Mouse (Mus musculus) limb, embryonic 14.5 days (tissue): ENCODE results near the gene Commd4. TPM values are rescaled to one million over a fixed set of nuclear protein-coding genes. Genes with fewer than 3 reads are reported as not detected.

Source experiments
- ATAC-seq: fragments of 200-750 bp; cut with Nextera tagmentation; 2 replicates; pipeline ENCODE4 v1.8.0; 2017; ENCODE audit warnings: low read depth, moderate number of reproducible peaks, moderate TSS enrichment; ENCODE audit not compliant: low FRiP score
- DNase-seq: peaks from one replicate; pipeline ENCODE4 v3.0.0-alpha.2; 2015; ENCODE audit warnings: low spot score
- H3K27ac ChIP-seq: fragments of 300-500 bp; sonication (generic); replicated peaks from 2 replicates; pipeline ENCODE4 v1.5.1; 2014; ENCODE audit warnings: low read depth, mild to moderate bottlenecking, low read length, moderate library complexity, mixed read lengths
- H3K27me3 ChIP-seq: fragments of 300-500 bp; sonication (generic); 2 replicates; pipeline ENCODE4 v1.6.1; 2014; ENCODE audit warnings: low read length, mixed read lengths; ENCODE audit not compliant: control insufficient read depth, insufficient read depth
- H3K36me3 ChIP-seq: fragments of 300-500 bp; sonication (generic); 2 replicates; pipeline ENCODE4 v1.6.1; 2014; ENCODE audit warnings: mild to moderate bottlenecking, low read length, moderate library complexity, mixed read lengths; ENCODE audit not compliant: control insufficient read depth, insufficient read depth
- H3K4me1 ChIP-seq: fragments of 300-500 bp; sonication (generic); 2 replicates; pipeline ENCODE4 v1.6.1; 2014; ENCODE audit warnings: antibody characterized with exemption, low read length, mixed read lengths; ENCODE audit not compliant: control insufficient read depth, insufficient read depth
- H3K4me2 ChIP-seq: fragments of 300-500 bp; sonication (generic); replicated peaks from 2 replicates; pipeline ENCODE4 v1.6.1; 2014; ENCODE audit warnings: low read depth, mild to moderate bottlenecking, low read length, moderate library complexity; ENCODE audit not compliant: severe bottlenecking
- H3K4me3 ChIP-seq: fragments of 300-500 bp; sonication (generic); replicated peaks from 2 replicates; pipeline ENCODE4 v1.5.1; 2014; ENCODE audit warnings: low read length
- H3K9ac ChIP-seq: fragments of 300-500 bp; sonication (generic); 2 replicates; pipeline ENCODE4 v1.6.1; 2014; ENCODE audit warnings: mild to moderate bottlenecking, low read depth, low read length, moderate library complexity; ENCODE audit not compliant: severe bottlenecking
- H3K9me3 ChIP-seq: fragments of 300-500 bp; sonication (generic); 2 replicates; pipeline ENCODE4 v1.6.1; 2016; ENCODE audit warnings: low read length; ENCODE audit not compliant: control insufficient read depth
- POLR2A ChIP-seq: fragments of 200-500 bp; IDR thresholded peaks from 2 replicates; pipeline ENCODE4 v1.8.0; 2012; ENCODE audit warnings: inconsistent platforms, mild to moderate bottlenecking, moderate library complexity, borderline replicate concordance; ENCODE audit not compliant: insufficient read depth, insufficient read length; ENCODE audit errors: extremely low read depth
- WGBS: fragments of 180-500 bp; shearing (Covaris S2); extraction: QIAGEN DNeasy Blood & Tissue Kit; methylation state at CpG from one replicate; pipeline ENCODE4 v1.1.7; 2014; 5-methylcytosine and 5-hydroxymethylcytosine counted together
- polyA plus RNA-seq, 2 experiments: library from polyadenylated mRNA; depleted of rRNA in 1 of 2; stranded (reverse) in 1 of 2; unstranded in 1 of 2; fragments of >200 nt; fragmentation: Nextera tagmentation in 1 of 2; extraction: Ambion mirVana in 1 of 2; gene quantifications; 2 replicates each; pipeline versions ENCODE4 v1.2.1 to v1.2.3; 2012 to 2014

The Commd4 gene
- polyA plus RNA-seq, 2 experiments, result 93.2 to 125 TPM

DNA sequence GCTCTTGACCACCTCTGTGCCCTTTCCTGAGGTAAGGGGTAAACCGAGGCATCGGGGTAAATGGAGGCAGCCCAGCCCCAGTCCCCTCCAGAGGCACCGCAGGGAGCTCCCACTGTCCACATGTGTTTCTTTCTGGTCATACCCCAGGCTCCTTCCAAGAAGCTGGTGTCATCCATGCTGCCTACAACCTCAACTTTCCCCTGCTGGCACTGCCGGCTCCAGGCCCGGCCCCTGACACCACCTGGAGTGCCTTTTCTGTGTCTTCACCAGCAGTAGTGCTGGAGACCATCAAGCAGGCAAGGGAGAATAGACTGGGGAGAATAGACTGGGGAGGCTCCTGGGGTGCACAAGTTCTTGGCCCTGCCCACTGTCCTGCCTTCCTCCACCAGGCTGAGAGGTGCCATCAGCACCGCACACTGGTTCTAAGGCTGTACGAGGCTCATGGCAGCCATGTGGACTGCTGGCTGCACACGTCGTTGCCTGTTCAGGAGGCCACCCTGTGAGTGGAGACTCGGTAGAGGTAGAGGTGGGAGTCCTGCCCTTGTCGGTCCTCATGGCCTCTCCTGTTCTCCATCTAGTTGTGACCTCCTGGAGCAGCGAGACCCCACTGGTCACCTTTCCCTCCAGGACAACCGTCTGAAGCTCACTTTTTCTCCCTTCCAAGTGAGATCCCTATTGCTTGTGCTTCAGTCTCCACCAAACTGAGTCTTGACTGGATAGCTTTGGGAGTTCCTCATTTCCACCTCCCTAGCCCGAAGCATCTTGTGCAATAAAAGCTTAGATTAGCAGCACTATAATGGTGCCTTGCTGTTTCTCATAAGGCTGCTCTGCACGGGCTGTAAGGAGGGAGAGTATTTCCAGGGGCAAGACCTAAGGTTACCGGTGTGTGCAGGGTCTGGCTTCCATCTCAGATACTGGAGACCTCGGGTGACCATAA, 16.4 kb downstream of the Commd4 start:
- Histone ChIP-seq H3K4me2 (no peak overlapping the region), H3K4me1 (no peaks in the 10 kb centered on the region), H3K9ac (no peak overlapping the region), H3K4me3 (no peak overlapping the region), H3K36me3 (peaks cover 58% of the 10 kb centered on the region), H3K27ac (no peak overlapping the region), H3K9me3 (no peaks in the 10 kb centered on the region), H3K27me3 (no peaks in the 10 kb centered on the region)
- 89% methylated on average over 17 of the region's 17 CpGs for WGBS
- no peak for ATAC-seq
- no peak for TF ChIP-seq POLR2A
- DNase-seq, result no peak

DNA sequence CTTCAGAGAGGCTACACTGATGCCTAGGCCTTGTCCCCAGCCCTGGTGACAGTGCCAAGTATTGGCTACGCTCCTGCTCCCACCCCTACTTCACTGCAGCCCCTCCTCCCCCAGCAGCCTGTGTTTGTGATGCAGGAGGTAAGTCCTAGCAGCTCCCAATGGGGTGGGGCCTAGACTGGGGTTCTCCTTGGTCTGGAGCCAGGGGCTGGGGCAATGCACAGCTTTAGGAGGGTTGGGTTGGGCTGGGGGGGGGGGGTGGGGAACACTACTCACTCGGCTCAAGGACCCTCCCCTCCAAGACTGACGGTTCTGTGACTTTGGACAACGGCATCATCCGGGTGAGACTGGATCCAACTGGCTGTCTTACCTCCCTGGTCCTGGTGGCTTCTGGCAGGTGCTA, 18.6 kb downstream of the Commd4 start:
- H3K4me2 ChIP-seq, result no peak overlapping the region
- no peaks in the 10 kb centered on the region for H3K4me1 ChIP-seq
- 98% methylated on average over 5 of the region's 5 CpGs for WGBS
- ATAC-seq (no peak), DNase-seq (no peak)
- no peaks in the 10 kb centered on the region for H3K9me3 ChIP-seq
- no peak overlapping the region for H3K27ac ChIP-seq
- no peak overlapping the region for H3K9ac ChIP-seq
- H3K4me3 ChIP-seq, result no peak overlapping the region
- H3K36me3 ChIP-seq, result peaks cover 76% of the 10 kb centered on the region
- H3K27me3 ChIP-seq, result no peaks in the 10 kb centered on the region
- no peak for TF ChIP-seq POLR2A

DNA sequence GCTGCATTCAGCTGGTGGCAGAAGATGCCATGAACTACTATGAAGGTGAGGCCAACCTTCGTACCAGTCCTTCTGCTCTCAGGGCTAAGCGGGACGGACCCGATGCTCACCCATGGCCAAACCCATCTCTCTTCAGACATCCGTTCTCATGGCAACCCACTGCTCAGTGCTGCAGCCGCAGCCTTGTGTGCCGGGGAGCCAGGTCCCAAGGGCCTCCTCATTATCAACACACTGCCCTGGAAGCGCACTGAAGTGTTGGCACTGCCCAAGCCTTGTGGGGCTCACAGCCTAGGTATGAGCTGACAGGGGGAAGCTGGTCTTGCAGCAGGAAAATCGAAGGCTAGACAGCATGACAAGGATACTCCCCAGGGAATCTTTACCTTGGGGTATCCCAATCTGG, 19.0 kb downstream of the Commd4 start:
- H3K27ac ChIP-seq, result no peak overlapping the region
- ATAC-seq (no peak), DNase-seq (no peak)
- H3K27me3 ChIP-seq, result no peaks in the 10 kb centered on the region
- WGBS, result 91% methylated on average over 9 of the region's 9 CpGs
- H3K9ac ChIP-seq, result no peak overlapping the region
- no peak overlapping the region for H3K4me2 ChIP-seq
- no peaks in the 10 kb centered on the region for H3K4me1 ChIP-seq
- H3K9me3 ChIP-seq, result no peaks in the 10 kb centered on the region
- H3K4me3 ChIP-seq, result no peak overlapping the region
- H3K36me3 ChIP-seq, result peaks cover 75% of the 10 kb centered on the region
- TF ChIP-seq POLR2A, result no peak

DNA sequence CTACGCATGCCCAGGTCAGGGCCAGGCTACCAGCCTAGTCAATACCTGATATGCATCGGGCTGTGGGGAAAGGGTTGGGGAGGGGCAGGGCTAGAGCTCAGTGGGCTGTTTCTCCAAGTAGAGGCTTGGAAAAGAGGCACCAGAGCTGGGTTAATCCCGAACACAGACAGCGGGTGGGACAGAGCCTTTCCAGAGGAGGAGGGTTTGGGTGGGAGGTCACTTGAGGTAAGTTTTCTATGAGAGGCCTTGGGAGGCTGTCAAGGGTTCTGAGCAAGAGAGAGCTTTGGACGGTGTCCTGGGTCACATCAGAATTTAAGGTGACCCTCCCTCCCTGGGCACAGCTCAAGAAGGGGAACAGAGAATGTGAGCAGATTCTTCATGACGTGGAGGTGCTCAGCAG, 19.6 kb downstream of the Commd4 start:
- WGBS, result 86% methylated on average over 6 of the region's 6 CpGs
- Histone ChIP-seq H3K27me3 (no peaks in the 10 kb centered on the region), H3K4me2 (no peak overlapping the region), H3K27ac (no peak overlapping the region), H3K9me3 (no peaks in the 10 kb centered on the region), H3K9ac (no peak overlapping the region), H3K36me3 (peaks cover 69% of the 10 kb centered on the region), H3K4me3 (no peak overlapping the region), H3K4me1 (no peaks in the 10 kb centered on the region)
- DNase-seq (no peak), ATAC-seq (no peak)
- no peak for TF ChIP-seq POLR2A

DNA sequence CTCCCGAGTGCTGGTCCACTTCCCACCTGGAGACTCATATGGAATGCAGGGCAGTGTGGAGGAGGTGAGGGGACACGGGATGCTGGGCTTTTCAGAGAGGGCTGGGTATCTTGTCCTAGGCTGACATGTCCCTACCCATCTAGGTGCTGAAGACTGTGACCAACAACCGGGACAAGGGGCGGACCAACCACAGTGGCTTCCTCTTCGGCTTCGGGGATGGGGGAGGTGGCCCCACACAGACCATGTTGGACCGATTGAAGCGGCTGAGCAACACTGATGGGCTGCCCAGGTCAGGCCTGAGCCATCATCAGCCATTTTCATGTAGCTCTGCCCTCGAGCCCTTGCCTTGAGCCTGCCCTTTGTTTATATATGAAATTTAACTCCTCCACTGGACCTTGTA, 20.4 kb downstream of the Commd4 start:
- Histone ChIP-seq H3K9ac (no peak overlapping the region), H3K27ac (no peak overlapping the region), H3K27me3 (no peaks in the 10 kb centered on the region), H3K4me2 (no peak overlapping the region), H3K9me3 (no peaks in the 10 kb centered on the region), H3K4me1 (no peaks in the 10 kb centered on the region), H3K36me3 (peaks cover 69% of the 10 kb centered on the region), H3K4me3 (no peak overlapping the region)
- TF ChIP-seq POLR2A, result no peak
- DNase-seq (no peak), ATAC-seq (no peak)
- WGBS, result 85% methylated on average over 9 of the region's 9 CpGs
